Mouse (Mus musculus): ENCODE results near the gene Gfpt1. TPM values are rescaled to one million over a fixed set of nuclear protein-coding genes. Genes with fewer than 3 reads are reported as not detected.

The Gfpt1 gene
- total and polyA plus RNA-seq, 2 experiments from 2014 or later, result 6.7 to 10.0 TPM

- ATAC-seq (ENCODE audit: insufficient read depth, low read depth), result no peak
- no peaks in the 10 kb centered on the region for H3K9me3 ChIP-seq (replicated peaks; ENCODE audit: control insufficient read depth, low read length)
- H3K27ac ChIP-seq (ENCODE audit: low read depth), result no peak overlapping the region
- no peak overlapping the region for H3K4me2 ChIP-seq (ENCODE audit: low read depth, low read length)
- 86% methylated on average over 4 of the region's 4 CpGs for WGBS
- no peak overlapping the region for H3K4me3 ChIP-seq (ENCODE audit: low read depth, low read length)
- no peaks in the 10 kb centered on the region for H3K27me3 ChIP-seq (ENCODE audit: control insufficient read depth, insufficient read depth, low read length)
- DNase-seq (ENCODE audit: low spot score), result no peak
- H3K36me3 ChIP-seq (replicated peaks; ENCODE audit: control insufficient read depth, insufficient read depth, low read length), result peaks cover 82% of the 10 kb centered on the region
- TF ChIP-seq EP300 (IDR thresholded peaks at IDR 0.05; ENCODE audit: low read depth) (no peak), CTCF (IDR thresholded peaks at IDR 0.05; ENCODE audit: low read depth) (no peak)
- no peaks in the 10 kb centered on the region for H3K4me1 ChIP-seq (ENCODE audit: control insufficient read depth, insufficient read depth)
- H3K9ac ChIP-seq (replicated peaks; ENCODE audit: low read depth, low read length), result no peak overlapping the region
Observed at GRCm38 (mm10) chr6:87070641-87071040, 28.0 kb downstream of the Gfpt1 start.

DNA sequence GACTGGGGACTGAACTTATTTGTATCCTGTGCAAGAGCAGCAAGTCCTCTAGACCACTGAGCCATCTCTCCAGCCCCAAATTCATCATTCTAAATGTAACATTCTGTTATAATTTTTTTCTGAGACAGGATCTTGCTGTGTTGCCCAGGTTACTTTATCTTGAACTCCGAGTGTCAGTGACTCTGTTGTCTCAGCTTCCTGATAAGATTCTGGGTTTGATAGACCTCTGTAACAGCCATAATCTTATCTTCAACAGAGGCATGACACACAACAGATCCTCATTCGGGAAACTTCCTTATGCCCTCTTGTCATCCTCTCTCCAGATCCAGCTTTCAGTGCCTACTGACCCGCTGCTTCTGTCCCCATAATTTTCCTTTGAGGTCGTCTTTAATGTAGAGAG is 30.1 kb downstream of the Gfpt1 start:
- Histone ChIP-seq H3K9ac (replicated peaks; ENCODE audit: low read depth, low read length) (no peak overlapping the region), H3K4me1 (ENCODE audit: control insufficient read depth, insufficient read depth) (no peaks in the 10 kb centered on the region), H3K27me3 (ENCODE audit: control insufficient read depth, insufficient read depth, low read length) (no peaks in the 10 kb centered on the region), H3K36me3 (replicated peaks; ENCODE audit: control insufficient read depth, insufficient read depth, low read length) (peaks cover 77% of the 10 kb centered on the region), H3K9me3 (replicated peaks; ENCODE audit: control insufficient read depth, low read length) (no peaks in the 10 kb centered on the region), H3K4me3 (ENCODE audit: low read depth, low read length) (no peak overlapping the region), H3K27ac (ENCODE audit: low read depth) (no peak overlapping the region), H3K4me2 (ENCODE audit: low read depth, low read length) (no peak overlapping the region)
- ATAC-seq (ENCODE audit: insufficient read depth, low read depth) (no peak), DNase-seq (ENCODE audit: low spot score) (no peak)
- TF ChIP-seq EP300 (IDR thresholded peaks at IDR 0.05; ENCODE audit: low read depth) (no peak), CTCF (IDR thresholded peaks at IDR 0.05; ENCODE audit: low read depth) (no peak)
- WGBS, result 28% methylated on average over 4 of the region's 4 CpGs

- H3K4me2 ChIP-seq (ENCODE audit: low read depth, low read length), result no peak overlapping the region
- peaks cover 69% of the 10 kb centered on the region for H3K36me3 ChIP-seq (replicated peaks; ENCODE audit: control insufficient read depth, insufficient read depth, low read length)
- ATAC-seq (ENCODE audit: insufficient read depth, low read depth) (peak; percentile 30; the same call in 1 of the 2 replicates), DNase-seq (ENCODE audit: low spot score) (peak; percentile 40)
- H3K9ac ChIP-seq (replicated peaks; ENCODE audit: low read depth, low read length), result no peak overlapping the region
- H3K4me3 ChIP-seq (ENCODE audit: low read depth, low read length), result no peak overlapping the region
- H3K4me1 ChIP-seq (ENCODE audit: control insufficient read depth, insufficient read depth), result no peaks in the 10 kb centered on the region
- H3K27ac ChIP-seq (ENCODE audit: low read depth), result no peak overlapping the region
- TF ChIP-seq EP300 (IDR thresholded peaks at IDR 0.05; ENCODE audit: low read depth) (no peak), CTCF (IDR thresholded peaks at IDR 0.05; ENCODE audit: low read depth) (no peak)
- no peaks in the 10 kb centered on the region for H3K27me3 ChIP-seq (ENCODE audit: control insufficient read depth, insufficient read depth, low read length)
- WGBS, result 46% methylated on average over 3 of the region's 3 CpGs
- H3K9me3 ChIP-seq (replicated peaks; ENCODE audit: control insufficient read depth, low read length), result no peaks in the 10 kb centered on the region
Observed at GRCm38 (mm10) chr6:87075092-87075685, 32.5 kb downstream of the Gfpt1 start.

DNA sequence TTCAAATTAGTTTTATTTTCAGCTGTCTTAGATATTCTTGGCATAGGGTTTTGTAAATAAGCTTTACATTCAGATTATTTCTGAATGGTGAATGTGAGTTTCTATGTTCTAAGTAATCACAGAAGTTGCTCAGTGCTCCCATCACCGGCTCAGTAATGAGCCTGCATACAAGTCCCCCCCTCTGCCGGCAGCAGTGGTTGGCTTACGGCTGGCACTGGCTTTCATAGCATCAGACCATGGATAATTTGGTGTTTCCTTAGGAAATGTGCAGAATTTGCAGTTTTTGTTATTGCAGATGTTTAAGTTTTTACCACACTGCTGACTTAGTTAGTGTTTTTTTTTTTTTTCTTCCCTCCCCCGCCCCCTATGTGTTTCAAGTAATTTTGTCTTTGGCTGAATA is 36.8 kb downstream of the Gfpt1 start:
- Histone ChIP-seq H3K4me2 (ENCODE audit: low read depth, low read length) (no peak overlapping the region), H3K4me1 (ENCODE audit: control insufficient read depth, insufficient read depth) (no peaks in the 10 kb centered on the region), H3K27me3 (ENCODE audit: control insufficient read depth, insufficient read depth, low read length) (no peaks in the 10 kb centered on the region), H3K4me3 (ENCODE audit: low read depth, low read length) (no peak overlapping the region), H3K9ac (replicated peaks; ENCODE audit: low read depth, low read length) (no peak overlapping the region), H3K9me3 (replicated peaks; ENCODE audit: control insufficient read depth, low read length) (no peaks in the 10 kb centered on the region), H3K36me3 (replicated peaks; ENCODE audit: control insufficient read depth, insufficient read depth, low read length) (peaks cover 73% of the 10 kb centered on the region), H3K27ac (ENCODE audit: low read depth) (no peak overlapping the region)
- ATAC-seq (ENCODE audit: insufficient read depth, low read depth), result no peak
- TF ChIP-seq CTCF (IDR thresholded peaks at IDR 0.05; ENCODE audit: low read depth) (no peak), EP300 (IDR thresholded peaks at IDR 0.05; ENCODE audit: low read depth) (no peak)
- WGBS, result 91% methylated on average over 4 of the region's 4 CpGs
- no peak for DNase-seq (ENCODE audit: low spot score)

DNA sequence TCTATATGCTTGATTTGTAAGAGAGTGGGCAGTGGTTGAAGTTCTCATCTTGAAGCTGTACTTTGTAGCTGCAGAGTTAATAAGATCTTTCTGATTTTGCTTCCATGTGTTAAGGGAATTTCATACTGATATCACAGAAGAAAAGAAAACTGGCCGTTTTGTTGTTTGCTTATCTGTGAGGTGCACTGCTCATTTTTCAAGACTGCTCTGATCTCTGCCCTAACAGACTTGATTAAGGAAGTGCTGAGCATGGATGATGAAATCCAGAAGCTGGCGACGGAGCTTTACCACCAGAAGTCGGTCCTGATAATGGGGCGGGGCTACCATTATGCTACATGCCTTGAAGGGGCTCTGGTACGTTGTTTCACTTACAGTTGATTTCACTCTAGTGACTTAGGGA is 42.4 kb downstream of the Gfpt1 start:
- TF ChIP-seq CTCF (IDR thresholded peaks at IDR 0.05; ENCODE audit: low read depth) (no peak), EP300 (IDR thresholded peaks at IDR 0.05; ENCODE audit: low read depth) (no peak)
- WGBS, result 47% methylated on average over 6 of the region's 6 CpGs
- H3K27ac ChIP-seq (ENCODE audit: low read depth), result no peak overlapping the region
- DNase-seq (ENCODE audit: low spot score) (no peak), ATAC-seq (ENCODE audit: insufficient read depth, low read depth) (no peak)
- peaks cover 95% of the 10 kb centered on the region for H3K36me3 ChIP-seq (replicated peaks; ENCODE audit: control insufficient read depth, insufficient read depth, low read length)
- no peak overlapping the region for H3K4me2 ChIP-seq (ENCODE audit: low read depth, low read length)
- no peak overlapping the region for H3K4me3 ChIP-seq (ENCODE audit: low read depth, low read length)
- no peaks in the 10 kb centered on the region for H3K9me3 ChIP-seq (replicated peaks; ENCODE audit: control insufficient read depth, low read length)
- no peaks in the 10 kb centered on the region for H3K4me1 ChIP-seq (ENCODE audit: control insufficient read depth, insufficient read depth)
- H3K27me3 ChIP-seq (ENCODE audit: control insufficient read depth, insufficient read depth, low read length), result no peaks in the 10 kb centered on the region
- no peak overlapping the region for H3K9ac ChIP-seq (replicated peaks; ENCODE audit: low read depth, low read length)

DNA sequence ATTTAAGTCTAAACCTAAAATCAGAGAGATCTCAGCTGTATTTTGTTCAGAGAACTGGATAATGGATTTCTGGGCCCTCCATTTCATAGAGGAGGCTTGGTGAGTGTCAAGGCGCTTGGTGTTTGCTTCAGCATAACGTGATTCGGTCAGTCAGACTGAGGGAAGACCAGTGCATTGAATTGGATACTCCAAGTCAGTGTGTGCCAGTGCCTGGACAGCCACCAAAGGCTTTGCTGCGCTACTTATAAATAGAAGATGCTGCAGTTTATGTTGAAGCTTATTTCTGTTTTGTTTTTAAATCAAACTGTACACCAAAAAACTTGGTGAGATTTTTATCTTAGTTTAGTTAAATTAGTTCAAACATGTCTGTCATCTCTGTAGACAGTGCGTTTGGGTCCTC is 45.7 kb downstream of the Gfpt1 start:
- H3K4me2 ChIP-seq (ENCODE audit: low read depth, low read length), result no peak overlapping the region
- WGBS, result 91% methylated on average over 5 of the region's 5 CpGs
- no peaks in the 10 kb centered on the region for H3K4me1 ChIP-seq (ENCODE audit: control insufficient read depth, insufficient read depth)
- no peak for DNase-seq (ENCODE audit: low spot score)
- H3K9ac ChIP-seq (replicated peaks; ENCODE audit: low read depth, low read length), result no peak overlapping the region
- H3K27ac ChIP-seq (ENCODE audit: low read depth), result no peak overlapping the region
- no peaks in the 10 kb centered on the region for H3K9me3 ChIP-seq (replicated peaks; ENCODE audit: control insufficient read depth, low read length)
- TF ChIP-seq CTCF (IDR thresholded peaks at IDR 0.05; ENCODE audit: low read depth) (no peak), EP300 (IDR thresholded peaks at IDR 0.05; ENCODE audit: low read depth) (no peak)
- no peaks in the 10 kb centered on the region for H3K27me3 ChIP-seq (ENCODE audit: control insufficient read depth, insufficient read depth, low read length)
- ATAC-seq (ENCODE audit: insufficient read depth, low read depth), result no peak
- H3K36me3 ChIP-seq (replicated peaks; ENCODE audit: control insufficient read depth, insufficient read depth, low read length), result peaks cover 72% of the 10 kb centered on the region
- no peak overlapping the region for H3K4me3 ChIP-seq (ENCODE audit: low read depth, low read length)

Data from heart, postnatal 0 days (tissue).